Mouse (Mus musculus): Measurements from ENCODE around the gene Capn7.
A peak's percentile ranks its signal among the peaks of the same experiment; 100 is the strongest.

Gene Capn7

GRCm38 (mm10) chr14:31336369-31337155, at the start of gene Capn7:
TSS of gene Capn7 (plus strand) at chr14:31336638.
- peak; percentile 73 for DNase-seq (ENCODE audit: extremely low read depth, low read depth, low spot score)

DNA sequence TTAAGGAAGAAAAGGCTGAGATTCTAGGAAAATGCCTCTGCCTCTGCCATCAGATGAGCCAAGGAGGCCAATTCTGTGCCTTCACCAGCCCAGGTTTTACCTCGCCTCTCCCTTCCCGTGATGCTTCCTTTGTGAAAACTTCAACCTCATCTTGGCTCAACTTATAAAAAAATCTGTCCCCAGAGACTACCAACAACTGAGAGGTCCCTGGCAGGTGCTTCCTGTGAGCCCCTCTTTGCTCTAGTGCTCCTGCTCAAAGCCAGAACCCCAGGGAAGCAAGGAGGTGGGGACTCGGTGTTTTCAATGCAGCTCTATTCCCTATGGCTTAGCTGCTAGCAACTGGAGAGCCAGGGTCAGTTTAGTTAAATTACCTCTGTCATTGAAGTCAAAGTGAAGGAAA, 23.2 kb upstream of the Capn7 start:
- no peak for DNase-seq (ENCODE audit: extremely low read depth, low read depth, low spot score)

- DNase-seq (ENCODE audit: extremely low read depth, low read depth, low spot score): no peak
Observed at GRCm38 (mm10) chr14:31316613-31317012, 19.8 kb upstream of the Capn7 start.

- DNase-seq (ENCODE audit: extremely low read depth, low read depth, low spot score): no peak
Observed at GRCm38 (mm10) chr14:31317754-31318153, 18.7 kb upstream of the Capn7 start.

- no peak for DNase-seq (ENCODE audit: extremely low read depth, low read depth, low spot score)
Observed at GRCm38 (mm10) chr14:31319546-31319945, 16.9 kb upstream of the Capn7 start.

DNA sequence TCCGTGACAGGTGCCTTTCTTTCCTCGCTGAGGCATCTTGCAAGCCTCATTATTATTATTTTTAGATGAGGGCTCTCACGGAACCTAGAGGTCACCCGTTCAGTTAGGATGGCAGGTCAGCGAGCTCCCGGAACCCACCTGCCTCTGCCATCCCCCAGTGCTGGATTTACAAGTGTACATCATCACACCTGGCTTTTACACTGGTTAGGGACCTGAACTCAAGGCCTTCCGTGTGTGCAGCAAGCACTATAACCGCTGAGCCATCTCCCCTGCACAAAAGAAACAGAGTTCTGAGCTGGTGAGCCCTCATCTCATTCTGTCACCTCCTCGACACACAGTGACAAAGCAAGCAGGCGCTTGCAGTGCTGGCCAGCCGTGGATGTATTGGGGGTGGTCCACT, 15.3 kb upstream of the Capn7 start:
- no peak for DNase-seq (ENCODE audit: extremely low read depth, low read depth, low spot score)

GRCm38 (mm10) chr14:31322191-31322590, 14.2 kb upstream of the Capn7 start:
- DNase-seq (ENCODE audit: extremely low read depth, low read depth, low spot score): no peak

GRCm38 (mm10) chr14:31323189-31323588, 13.2 kb upstream of the Capn7 start:
- DNase-seq (ENCODE audit: extremely low read depth, low read depth, low spot score): no peak

GRCm38 (mm10) chr14:31323849-31324792, 12.3 kb upstream of the Capn7 start, which contains the start of gene Dnah1:
TSS of gene Dnah1 (minus strand) at chr14:31323896.
- DNase-seq (ENCODE audit: extremely low read depth, low read depth, low spot score): no peak

DNA sequence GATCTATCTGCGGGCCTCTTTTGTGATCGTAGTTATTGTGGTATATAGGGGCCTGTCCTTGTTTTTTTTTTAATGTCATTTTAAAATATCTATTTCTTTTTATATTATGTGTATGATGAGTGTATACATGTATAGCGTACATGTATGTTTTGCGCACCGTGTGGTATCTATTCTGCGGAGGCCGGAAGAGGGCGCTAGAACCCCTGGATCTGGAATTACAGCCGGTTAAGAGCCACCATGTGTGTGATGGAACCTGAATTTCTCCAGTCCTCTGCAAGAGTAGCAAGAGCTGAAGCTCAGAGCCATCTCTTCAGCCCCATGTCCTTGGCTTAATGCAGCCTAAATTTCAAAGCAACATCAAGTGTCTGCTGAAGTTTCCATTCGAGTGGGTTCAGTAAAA, 11.6 kb upstream of the Capn7 start:
- no peak for DNase-seq (ENCODE audit: extremely low read depth, low read depth, low spot score)

GRCm38 (mm10) chr14:31325551-31325950, 10.9 kb upstream of the Capn7 start:
- no peak for DNase-seq (ENCODE audit: extremely low read depth, low read depth, low spot score)

DNA sequence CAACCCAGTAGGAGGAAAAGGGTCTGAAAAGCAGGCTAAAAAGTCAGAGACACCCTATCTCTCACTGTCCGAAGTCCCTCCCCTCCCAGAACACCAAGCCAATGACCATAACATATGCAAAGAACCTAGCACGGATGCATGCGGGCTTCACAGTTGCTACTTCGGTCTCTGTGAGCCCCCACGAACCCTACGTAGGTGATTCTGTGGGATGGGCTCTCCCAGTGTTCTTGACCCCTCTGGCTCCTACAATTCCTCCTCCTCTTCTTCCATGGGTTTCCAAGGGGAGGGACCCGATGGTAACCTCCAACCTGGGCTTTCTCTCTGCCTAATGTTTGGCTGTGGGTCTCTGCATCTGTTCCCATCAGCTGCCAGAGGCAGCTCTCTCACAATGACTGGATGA, 9.7 kb upstream of the Capn7 start:
- no peak for DNase-seq (ENCODE audit: extremely low read depth, low read depth, low spot score)

DNA sequence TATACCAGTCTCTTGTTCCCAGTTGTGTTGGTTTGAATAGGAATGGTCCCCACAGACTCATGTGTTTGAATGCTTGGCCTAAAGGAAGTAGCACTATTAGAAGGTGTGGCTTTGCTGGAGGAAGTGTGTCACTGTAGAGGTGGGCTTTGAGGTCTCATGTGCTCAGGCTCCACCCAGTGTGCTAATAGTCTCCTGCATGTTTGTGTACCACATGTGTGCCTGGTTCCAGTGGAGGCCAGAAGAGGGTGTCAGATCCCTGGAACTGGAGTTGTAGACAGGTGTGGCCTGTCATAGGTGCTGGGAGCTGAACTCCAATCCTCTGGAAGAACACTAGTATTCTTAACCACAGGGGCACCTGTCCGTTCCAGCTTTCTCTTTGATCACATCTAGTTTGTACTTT, 9.2 kb upstream of the Capn7 start:
- no peak for DNase-seq (ENCODE audit: extremely low read depth, low read depth, low spot score)

GRCm38 (mm10) chr14:31327681-31328080, 8.8 kb upstream of the Capn7 start:
- no peak for DNase-seq (ENCODE audit: extremely low read depth, low read depth, low spot score)

GRCm38 (mm10) chr14:31329741-31330140, 6.7 kb upstream of the Capn7 start:
- DNase-seq (ENCODE audit: extremely low read depth, low read depth, low spot score): no peak

DNA sequence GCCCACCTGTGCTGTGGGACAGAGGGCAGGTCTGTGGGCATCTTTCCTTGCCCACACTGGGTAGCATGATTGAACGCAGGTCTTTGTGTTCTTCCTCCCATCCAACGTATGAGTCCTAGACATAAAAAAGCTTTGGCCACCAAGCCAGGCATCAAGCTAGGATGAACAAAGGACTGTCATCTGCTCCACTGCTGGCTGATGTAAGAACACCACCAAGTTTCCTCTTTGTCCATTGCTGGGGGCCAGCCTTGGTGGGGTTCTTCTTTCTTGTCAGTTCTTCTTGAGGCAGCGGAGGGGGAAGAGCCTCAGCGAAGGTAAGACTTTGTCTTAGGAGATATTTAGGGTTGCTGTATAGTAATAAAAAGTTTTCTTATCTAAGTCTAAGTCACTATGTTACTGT, 5.5 kb upstream of the Capn7 start:
- no peak for DNase-seq (ENCODE audit: extremely low read depth, low read depth, low spot score)

DNA sequence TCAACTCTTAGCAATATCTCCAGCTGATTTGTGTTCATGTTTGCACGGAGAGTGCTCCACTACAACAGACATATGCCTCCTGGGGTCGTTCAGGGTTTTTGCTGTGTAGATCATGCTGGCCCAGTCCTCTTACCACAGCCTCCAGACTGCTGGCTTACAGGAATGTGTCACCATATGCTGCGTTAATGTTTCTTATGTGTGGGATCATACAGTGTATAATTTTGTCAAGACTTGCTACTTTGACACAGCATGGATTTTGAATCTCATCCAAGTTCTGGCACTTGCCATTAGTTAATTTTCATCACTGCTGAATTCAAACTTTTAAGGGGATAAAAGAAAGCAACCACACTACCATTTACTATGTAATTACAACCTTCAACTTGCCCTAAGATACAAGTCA, 673 bp upstream of the Capn7 start:
- no peak for DNase-seq (ENCODE audit: extremely low read depth, low read depth, low spot score)

DNA sequence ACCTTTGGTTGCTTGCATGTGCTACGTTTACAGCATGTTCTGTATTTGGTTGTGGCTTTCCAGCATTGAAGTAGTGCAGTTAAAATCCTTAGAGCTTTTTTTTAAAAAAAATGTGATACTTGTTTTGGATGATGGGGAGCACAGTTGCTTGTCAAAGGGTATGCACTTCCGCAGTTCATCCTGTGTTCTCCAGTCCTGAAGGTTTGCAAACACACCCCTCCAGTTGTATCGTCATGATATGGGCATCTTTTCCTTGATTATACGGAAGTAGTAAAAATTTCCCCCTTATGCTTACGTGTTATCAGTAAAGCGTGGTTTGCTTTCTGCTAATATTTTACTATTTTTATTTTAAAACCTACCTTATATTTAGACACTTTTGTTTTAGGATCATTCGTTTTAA, 968 bp downstream of the Capn7 start:
- DNase-seq (ENCODE audit: extremely low read depth, low read depth, low spot score): no peak

DNA sequence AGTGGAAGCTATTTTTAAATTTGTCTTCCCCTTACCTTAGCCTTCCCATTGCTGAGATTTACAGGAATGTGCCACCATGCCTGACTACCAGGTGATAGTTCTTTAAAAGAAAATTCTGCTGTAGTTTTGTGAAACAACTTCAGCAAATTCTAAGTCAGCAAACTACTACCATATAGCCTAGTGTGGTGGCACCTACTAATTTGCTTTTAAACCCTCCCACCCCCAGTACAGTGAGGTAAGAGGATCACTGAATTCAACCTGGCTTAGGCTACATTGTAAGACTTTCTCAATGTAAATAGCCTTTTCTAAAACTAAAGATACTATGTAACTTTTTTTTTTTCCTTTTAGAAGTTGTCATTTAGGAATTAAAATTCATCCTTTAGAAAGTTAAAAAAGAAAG, 1.5 kb downstream of the Capn7 start:
- no peak for DNase-seq (ENCODE audit: extremely low read depth, low read depth, low spot score)

DNA sequence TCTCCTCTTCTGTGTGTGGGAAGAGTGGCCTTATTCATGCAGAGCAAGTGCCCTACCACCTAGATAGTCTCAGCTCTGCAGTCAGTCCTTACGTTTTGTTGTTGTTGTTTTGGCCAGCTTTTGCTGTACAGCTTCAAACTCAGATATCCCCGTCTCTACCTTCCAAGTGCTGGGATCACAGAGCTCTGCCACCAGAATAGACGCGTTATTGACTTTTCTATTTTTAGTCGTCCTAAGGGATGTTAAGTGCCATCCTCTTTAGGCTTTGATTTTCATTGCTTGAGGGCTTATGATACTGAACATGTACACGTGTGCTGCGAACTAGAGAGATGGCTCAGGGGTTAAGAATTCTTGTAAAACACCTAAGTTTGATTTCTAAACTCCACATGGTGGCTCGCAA, 6.8 kb downstream of the Capn7 start:
- DNase-seq (ENCODE audit: extremely low read depth, low read depth, low spot score): no peak

- DNase-seq (ENCODE audit: extremely low read depth, low read depth, low spot score): no peak
Observed at GRCm38 (mm10) chr14:31345367-31345766, 8.9 kb downstream of the Capn7 start.

- no peak for DNase-seq (ENCODE audit: extremely low read depth, low read depth, low spot score)
Observed at GRCm38 (mm10) chr14:31362236-31362635, 25.8 kb downstream of the Capn7 start.

Measured in fat pad, adult 2 months (tissue).